Mouse (Mus musculus) lung, postnatal 0 days (tissue): ENCODE measurements around the gene Dkk2.

Experiments used
- CTCF ChIP-seq: IDR thresholded peaks from 2 replicates; pipeline ENCODE4 v1.5.1; 2016; ENCODE audit warnings: antibody characterized with exemption, mild to moderate bottlenecking
- EP300 ChIP-seq: IDR thresholded peaks from 2 replicates; pipeline ENCODE4 v1.6.1; 2016; ENCODE audit warnings: antibody characterized with exemption, mild to moderate bottlenecking, control low read depth

GRCm38 (mm10) chr3:132158817-132159216 lies 73.7 kb downstream of the Dkk2 start:
- no peak for TF ChIP-seq CTCF
- no peak for TF ChIP-seq EP300
